Mouse (Mus musculus) cerebellum, adult 18-20 months (tissue): ENCODE results near the gene Rph3al.

Experiments
- DNase-seq, 2 experiments: peaks; one replicate each; pipeline ENCODE4 v3.0.0; 2021

Gene Rph3al

GRCm38 (mm10) chr11:75801771-75802550 is 136.3 kb downstream of the Rph3al start:
- DNase-seq: no peak

GRCm38 (mm10) chr11:75801369-75801768 is 136.9 kb downstream of the Rph3al start:
- no peak for DNase-seq

GRCm38 (mm10) chr11:75796536-75797246 is 141.5 kb downstream of the Rph3al start:
- DNase-seq: no peak

- DNase-seq: peak; percentile 66 to 67
Measured at GRCm38 (mm10) chr11:75796029-75796445, 142.2 kb downstream of the Rph3al start, which contains the start of gene Doc2b. Doc2b (minus strand) TSS chr11:75796049.

- DNase-seq: no peak
Measured at GRCm38 (mm10) chr11:75795321-75795636, 142.9 kb downstream of the Rph3al start.

GRCm38 (mm10) chr11:75794602-75795320 is 143.5 kb downstream of the Rph3al start:
- DNase-seq: peak in 1 of 2 experiments; percentile 28

GRCm38 (mm10) chr11:75793351-75793750 is 144.9 kb downstream of the Rph3al start:
- DNase-seq: no peak

GRCm38 (mm10) chr11:75792535-75792934 is 145.7 kb downstream of the Rph3al start:
- no peak for DNase-seq

- no peak for DNase-seq
Measured at GRCm38 (mm10) chr11:75785897-75786296, 152.3 kb downstream of the Rph3al start.

- DNase-seq: no peak
Measured at GRCm38 (mm10) chr11:75783799-75784198, 154.4 kb downstream of the Rph3al start.

GRCm38 (mm10) chr11:75781919-75782318 is 156.3 kb downstream of the Rph3al start:
- DNase-seq: peak; percentile 76 to 81
